Mouse (Mus musculus): ENCODE data around the gene Cntnap5b.
A peak's percentile ranks its signal among the peaks of the same experiment; 100 is the strongest.

Gene Cntnap5b

DNA sequence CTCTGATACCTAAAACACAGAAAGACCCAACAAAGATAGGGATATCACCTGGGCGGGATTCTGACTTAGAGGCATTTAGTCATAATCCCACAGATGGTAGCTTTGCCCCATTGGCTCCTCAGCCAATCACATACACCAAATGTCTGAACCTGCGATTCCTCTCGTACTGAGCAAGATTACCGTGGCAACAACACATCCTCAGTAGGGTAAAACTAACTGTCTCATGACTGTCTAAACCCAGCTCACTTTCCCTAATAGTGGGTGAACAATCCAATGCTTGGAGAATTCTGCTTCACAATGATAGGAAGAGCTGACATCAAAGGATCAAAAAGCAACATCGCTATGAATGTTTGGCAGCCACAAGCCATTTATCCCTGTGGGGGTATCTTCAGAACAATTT lies 407.5 kb downstream of the Cntnap5b start:
- DNase-seq = peak; percentile 5

DNA sequence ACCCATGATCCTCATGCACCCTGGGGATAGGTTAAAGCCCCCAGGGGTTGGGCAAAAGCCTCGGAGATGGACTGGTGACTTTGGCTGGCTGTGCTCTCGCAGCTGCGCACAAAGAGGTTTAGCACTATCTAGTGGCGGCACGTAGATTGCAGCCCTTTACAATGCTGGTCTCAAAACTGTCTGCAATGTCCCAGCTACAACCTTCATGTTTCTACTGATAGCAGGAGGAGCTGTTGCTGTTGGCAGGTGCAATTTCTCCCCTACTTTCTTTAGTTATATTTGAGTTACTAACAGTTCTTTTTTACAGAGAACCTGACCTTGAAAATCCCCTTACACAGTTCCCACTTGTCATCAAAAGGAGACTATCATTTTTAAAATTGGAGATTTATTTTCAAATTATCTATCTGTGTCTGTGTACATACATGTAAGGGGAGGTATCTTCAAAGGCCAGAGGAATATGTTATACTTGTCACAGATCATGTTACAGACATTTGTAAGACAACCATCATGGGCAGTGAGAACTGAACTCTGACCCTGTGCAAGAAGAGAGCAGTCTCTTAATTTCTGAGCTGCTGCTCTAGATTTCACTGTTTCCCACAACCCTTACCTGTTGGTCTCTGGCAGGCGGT lies 459.5 kb downstream of the Cntnap5b start:
- peak; percentile 12 for DNase-seq

DNA sequence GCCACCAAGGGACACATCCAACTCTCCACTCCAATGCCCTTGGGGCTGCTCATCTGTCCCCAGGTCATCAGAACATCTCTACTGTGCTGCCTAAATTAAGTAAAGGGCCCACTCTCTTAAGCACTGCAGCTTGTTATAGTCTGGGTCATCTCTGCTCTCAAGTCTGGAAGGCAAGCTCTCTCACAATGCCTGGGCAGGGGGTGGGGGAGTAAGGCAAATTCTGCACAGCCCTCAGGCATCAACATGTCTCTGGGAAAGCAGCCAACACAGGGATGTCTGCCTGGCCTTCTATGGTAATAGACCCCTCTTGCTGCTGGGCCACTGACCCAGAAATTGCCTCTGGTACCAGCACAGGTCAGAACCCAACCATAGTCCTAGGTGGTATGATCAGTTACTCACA lies 479.4 kb downstream of the Cntnap5b start:
- DNase-seq = no peak

DNA sequence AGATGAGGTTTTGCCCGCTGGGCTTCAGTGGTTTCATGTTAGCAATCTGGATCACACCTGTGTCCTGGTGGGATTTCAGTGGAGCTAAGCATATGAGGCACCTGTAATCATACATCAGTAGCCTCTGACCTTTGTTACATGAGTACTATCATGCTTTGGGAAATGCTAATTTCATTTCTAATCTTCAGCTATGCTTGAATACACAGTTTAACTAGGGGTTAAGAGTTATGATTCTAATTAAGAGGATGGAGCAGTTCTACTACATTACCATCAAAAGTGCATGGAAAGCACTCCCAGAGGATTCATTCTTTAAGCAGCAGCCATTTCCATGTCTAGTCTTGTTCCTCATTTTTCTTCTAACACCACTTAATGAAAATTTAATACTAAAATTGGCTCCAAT lies 538.1 kb downstream of the Cntnap5b start:
- DNase-seq = no peak

DNA sequence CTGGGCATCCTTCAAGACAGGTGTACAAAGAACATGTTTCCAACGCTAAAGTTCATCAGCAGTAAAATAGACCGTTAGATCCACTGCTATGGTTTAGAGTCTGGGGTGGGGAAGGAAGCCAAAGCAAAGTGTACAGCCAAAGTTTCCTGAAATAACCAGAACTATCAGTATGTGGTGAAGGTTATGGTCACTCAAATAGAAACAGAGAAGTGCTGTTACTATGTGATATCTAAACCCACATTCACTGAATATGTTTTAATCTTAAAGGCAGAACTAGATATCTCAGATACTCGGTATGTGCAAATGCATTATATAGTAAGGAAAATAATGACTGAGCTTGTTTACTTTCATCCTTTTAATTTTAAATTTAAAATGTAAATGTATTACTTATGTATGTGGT lies 558.5 kb downstream of the Cntnap5b start:
- DNase-seq = no peak

DNA sequence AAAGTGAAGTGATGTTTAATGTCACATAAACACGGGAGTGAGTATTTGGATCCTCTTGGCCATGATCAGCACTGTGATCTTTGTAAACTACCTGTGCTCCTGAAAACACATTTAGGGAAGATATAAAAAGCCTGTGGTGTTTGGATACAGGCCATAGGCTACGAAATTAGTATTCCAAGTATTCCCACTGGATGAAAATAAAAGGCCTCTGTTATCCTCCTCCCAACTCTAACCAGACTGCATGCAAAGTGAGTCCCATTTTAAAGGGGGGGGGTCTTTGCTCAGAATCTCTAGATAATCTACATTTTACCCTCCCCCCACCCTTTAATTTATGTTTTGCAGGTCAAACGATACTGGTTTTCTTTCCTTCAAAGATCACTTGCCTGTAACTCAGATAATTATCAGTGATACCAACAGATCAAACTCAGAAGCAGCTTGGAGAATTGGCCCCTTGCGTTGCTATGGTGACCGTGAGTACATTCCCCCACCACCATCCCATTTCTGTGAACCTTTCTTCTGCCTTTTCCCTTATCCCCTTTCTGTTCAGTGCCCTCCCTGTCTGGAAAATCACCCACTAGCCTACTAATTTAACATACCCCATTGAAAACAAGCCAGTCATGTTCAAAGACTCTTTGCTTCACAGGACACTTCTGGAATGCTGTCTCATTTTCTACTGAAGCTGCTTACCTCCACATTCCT lies 597.0 kb downstream of the Cntnap5b start:
- DNase-seq = no peak

DNA sequence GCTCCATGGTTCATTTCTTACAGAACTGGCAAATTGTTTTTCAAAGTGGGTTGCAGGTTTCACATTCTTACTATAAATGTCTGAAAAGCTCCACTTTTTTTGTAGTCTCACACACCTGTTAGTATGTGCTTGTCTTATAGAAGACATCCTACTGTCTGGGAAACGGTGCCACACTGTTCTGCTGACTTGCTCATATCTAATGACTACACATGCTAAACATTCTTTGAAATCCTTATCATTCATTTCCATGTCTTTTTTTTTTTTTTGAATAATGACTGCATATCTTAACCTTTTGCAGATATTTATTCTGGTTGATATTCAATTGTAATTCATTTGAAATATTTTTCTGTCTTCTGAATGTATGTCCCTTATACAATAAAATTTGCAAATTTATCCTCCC lies 613.7 kb downstream of the Cntnap5b start:
- DNase-seq = no peak

DNA sequence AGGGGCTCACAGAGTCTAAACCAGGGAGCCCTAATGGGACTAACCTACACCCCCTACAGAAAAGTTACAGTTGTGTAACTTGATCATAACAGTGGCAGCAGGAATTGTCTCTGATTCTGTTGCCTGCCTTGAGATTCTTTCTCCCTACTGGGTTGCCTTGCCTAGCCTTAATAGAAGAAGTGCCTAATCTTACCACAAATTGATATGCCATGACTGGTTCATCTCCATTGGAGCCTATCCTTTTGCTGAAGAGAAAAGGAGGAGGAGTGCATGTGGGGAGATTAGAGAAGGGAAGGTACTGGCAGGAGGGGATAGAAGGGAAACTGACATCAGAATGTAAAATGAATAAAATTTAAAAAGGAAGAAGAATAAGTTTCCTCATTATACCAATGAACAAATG lies 621.5 kb downstream of the Cntnap5b start:
- DNase-seq = no peak

DNA sequence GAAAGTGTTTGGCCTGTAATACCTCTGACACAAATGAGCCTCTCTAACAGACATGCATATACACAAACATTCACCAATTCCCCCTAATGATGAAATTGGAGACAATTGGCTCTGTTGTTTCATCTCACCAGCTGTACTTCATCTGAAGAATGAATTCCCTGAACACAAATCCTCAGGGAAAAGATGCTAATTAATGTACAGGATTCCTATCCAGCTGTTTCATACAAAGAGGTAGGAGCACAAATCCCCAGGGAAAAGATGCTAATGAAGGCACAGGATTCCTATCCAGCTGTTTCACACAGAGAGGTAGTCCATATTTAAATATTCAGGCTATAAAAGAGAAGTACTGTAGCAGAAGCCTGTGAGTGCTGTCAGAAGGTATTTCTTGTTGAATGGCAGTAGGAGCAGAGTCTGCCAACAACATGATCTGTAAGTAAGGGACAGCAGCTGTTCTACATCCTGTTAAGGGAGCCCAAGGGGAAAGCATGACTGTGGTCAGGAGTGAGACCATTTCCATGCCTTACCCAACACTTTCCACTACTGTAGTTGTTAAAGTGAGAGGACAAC lies 644.2 kb downstream of the Cntnap5b start:
- no peak for DNase-seq

DNA sequence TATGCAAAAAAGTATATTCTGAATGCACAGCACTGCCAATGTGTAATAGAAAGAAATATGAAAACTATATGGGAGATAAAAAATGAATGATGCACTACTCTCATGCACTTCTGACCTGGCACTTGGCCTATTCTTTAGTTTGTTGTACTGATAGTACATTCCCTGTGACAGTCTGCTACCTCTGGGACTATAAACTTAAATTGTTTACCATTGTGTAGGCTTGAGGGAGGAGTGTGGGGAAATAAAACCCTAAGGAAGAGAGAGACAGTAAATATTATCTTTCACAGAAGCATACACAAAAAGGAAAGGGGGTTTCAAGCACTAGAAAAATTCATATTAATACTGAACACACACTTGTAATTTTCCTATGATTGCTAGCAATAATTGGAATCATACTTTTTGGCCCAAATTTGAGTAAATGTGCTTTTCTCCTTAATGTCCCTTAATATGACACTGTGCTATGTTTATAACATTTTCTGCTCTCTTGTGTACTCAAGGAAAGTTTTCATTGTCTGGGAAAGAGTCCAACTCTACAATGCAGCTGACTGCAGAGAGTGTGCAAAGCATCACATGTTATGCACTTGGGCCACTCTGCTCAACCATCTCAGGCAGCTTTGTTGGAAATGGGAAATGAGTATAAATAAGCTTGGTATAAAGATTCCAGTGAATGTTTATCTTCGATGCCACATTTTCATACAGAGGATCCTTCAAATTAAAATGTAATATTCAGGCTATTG lies 657.6 kb downstream of the Cntnap5b start:
- DNase-seq = no peak

DNA sequence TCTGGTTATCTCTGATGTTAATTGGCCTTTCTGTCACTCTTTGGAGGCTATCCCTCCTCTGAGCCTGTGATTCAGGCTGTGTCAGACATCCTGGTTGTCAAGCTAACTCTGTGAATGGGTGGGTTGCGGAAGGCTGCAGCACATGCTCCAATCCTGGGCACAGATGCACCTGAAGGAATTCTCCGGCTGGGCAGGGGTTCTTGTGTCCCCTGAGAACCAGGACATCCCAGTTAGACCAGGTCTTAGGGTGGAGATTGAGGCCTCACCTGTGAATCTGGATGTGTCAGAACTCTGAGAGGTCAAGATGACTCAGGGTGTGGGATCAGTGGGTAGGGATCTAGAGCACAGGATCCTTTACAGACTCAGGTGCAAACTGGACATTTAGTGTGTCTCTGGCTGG lies 691.3 kb downstream of the Cntnap5b start:
- no peak for DNase-seq

DNA sequence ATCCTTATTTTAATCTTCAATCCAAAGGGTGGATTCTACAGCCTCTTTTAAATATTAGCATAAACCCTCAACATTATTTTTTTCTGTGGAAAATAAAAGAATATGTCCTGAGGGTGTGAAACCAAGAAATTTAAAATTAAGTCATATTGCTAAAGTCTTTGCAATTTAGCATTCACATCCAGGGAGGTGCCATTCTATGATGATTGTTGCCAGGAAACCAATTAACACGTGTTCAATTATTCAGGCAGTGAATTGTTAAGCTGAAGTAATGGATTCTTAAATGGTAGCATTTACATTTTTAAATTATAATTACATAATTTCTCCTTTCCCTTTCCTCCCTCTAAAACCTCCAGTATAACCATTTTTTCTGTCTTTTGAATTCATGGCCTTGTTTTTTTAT lies 692.7 kb downstream of the Cntnap5b start:
- no peak for DNase-seq

DNA sequence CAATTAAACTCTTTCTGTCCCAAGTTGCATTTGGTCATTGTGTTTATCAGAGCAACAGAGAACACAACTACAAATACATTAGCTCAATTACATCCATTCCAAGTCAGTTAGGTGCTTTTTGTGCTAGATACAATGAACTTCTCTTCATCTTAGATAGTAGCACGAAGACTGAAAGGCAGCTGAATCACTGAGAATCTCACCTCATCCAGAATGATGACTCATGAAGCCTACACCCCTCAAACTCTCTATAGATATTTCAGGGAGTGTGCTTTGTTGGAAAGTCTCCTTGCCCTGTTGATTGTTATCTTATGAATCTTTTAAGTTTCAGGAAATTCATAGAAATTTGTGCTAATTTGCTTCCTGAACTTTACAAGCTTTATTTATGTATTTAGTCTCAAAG lies 695.0 kb downstream of the Cntnap5b start:
- DNase-seq = no peak

DNA sequence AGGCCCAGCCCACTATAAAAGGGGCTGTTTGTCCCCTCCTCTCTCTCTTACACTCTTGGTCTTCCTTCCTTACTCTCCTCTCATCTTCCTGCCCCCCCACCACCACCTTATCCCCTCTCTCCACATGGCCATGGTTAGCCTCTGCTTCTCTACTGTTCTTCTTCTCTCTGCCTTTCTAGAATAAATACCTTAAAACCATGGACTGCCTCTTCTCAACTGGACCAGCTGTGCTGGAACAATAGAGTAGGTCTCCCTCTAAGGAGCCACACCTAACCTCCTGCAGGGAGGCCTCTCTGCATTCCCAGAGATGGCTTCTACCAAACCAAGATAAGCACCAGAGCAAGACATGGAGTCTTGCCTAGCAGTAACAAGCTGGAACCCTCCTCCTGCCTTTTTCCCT lies 737.3 kb downstream of the Cntnap5b start:
- no peak for DNase-seq

Data from right cerebral cortex, adult 18-20 months (tissue).